Mouse (Mus musculus): ENCODE data around the gene Zcchc14.

Gene Zcchc14

DNA sequence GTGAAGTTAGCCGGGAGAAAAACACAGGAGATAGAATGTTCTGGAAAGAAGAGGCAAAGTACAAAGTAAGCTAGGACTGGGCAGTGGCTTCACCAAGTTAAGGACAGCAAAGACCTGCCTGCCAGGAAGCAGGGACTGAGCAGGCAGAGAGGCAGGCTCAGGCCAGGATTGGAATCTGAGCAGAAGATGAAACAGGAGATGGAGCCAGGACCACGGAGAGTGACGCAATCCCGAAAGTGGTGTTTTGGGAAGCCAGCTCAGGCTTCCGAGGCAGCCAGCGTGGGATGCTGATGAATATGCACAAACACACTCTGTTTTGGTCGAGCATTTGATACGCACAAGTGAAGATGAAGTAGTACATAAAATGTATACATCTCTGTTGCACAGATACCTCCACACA, 69.0 kb downstream of the Zcchc14 start:
- DNase-seq: no peak

DNA sequence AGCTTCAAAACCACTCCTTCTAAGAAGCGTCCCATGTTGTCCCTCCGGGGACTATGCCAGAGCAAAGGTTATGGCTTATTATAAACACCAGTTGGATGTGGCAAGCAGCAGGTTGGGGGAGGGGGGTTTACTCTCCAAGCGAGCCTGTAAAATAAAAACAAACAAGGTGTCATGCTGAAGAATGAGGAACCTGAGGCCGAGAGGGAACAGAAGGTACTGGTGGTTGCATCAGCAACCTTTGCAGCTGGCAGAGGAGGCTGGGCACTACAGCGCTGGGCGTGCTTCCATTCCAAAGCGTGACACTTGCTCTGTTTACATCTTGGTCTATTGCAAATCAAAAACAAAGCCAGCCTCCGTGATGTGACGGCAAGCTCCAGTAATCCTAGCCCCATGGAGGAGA, 72.2 kb downstream of the Zcchc14 start:
- DNase-seq: no peak

DNA sequence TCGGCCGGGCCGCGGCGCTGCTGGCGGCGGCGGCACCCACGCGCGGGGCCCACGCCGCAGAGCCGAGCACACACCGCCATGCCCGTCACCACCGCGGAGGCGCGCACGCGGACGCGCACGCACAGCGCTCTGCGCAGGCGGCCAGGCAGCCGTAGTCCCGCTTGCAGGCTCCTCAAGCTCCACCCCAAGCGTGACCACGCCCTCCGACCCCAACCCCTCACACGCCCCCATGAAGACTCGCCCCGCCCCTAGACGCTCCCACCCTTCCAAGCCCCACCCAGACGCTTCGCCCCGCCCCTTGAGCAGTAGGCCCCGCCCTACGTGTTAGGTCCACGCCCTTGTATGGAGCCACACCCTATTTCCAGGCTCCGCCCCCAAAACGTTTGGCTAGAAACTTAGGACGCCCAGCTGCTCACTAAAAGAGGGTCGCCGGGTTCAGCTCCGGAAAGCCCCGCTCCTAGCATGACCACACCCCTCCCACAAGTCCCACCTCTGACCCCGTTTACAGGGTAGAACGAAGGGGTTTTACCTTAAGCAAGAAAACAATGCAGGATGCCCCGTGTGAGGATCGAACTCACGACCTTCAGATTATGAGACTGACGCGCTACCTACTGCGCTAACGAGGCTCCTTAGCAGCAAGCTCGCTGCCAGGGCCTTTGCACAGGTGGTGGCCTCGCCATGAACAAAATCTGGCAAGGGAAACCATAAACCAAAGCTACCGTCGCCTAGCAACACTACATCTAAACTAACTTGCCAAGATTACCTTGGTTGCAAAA, 73.8 kb downstream of the Zcchc14 start, which contains the start of gene Fbxo31:
Fbxo31 (minus strand) TSS at position 131 of the 776 bp plus-strand sequence.
- peak; percentile 96 for DNase-seq

DNA sequence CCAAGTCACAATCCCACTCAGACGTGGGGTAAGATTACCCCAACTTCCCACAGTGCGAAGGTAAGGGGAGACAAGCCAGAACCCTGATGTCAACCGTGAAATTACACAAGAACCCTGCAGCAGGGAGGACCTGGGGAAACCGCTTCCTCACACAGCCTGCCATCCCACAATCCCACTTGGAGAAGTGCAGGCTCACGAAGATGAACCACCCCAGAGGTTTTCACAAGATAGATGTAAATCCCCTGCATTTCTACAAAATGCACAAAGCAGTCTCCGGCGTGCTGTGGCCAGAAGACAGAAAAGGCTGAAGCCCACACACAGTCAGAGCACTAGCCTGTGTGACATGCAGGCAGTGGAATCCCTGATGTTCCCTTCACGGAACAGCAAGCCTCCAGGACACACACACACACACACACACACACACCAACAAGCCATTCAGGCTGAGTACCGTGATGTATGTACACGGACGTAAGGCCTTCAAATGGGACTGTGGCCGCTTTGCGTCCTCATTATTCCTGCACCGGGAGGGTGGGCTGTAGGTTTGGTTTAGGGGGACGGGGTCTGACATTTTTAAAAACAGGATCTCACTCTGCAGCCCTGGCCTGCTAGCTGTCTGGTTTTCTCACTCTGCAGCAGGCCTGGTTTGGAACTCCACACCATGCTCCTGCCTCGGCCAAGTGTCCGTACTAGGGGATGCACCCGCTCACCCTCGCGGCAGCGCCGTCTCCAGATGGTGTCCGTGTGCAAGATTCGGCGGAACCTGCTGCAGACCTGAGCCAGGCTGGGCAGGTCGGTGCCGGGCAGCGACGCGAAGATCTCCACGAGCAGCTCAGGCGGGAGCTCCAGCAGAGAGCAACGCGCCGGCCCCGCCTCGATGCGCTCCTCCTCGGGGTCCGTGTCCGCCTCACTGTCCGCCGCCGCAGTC, 74.7 kb downstream of the Zcchc14 start:
- no peak for DNase-seq

DNA sequence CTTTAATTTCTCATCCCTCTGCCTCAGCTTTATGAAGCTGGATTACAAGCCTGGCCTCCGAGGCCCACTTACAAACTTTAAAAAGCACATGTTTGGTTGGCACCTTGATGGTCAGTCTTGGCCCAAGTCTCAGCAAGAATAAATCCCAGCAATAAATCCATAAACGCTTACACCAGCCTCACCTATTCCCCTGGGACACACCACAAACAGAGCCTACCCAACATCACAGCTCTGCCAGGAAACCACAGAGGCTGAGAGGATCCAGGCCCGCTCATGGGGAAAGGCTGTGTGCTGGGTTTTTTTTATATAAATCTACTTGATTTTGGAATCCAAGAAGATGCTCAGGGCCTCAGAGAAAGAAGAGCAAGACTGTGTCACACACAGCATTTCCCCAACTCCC, 77.0 kb downstream of the Zcchc14 start:
- no peak for DNase-seq

DNA sequence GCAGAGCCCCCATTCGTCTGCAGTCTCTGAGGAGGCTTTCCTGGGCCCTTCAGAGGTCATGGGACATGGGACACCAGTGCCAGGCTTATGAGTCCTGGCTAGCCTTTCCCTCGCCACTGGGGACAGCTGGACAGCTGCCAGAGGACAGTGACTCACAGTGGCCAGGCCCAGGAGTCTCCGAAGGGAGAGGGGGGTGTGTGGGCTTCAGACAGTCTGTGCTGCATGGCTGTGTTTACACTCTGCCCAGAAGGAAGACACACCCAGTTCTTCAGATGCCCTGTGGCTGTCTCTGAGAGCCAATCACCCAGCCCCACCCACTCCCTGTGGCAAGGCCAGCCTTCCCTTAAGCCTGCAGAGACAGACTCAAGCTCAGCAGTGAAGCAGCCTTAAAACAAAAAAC, 79.4 kb downstream of the Zcchc14 start:
- no peak for DNase-seq

DNA sequence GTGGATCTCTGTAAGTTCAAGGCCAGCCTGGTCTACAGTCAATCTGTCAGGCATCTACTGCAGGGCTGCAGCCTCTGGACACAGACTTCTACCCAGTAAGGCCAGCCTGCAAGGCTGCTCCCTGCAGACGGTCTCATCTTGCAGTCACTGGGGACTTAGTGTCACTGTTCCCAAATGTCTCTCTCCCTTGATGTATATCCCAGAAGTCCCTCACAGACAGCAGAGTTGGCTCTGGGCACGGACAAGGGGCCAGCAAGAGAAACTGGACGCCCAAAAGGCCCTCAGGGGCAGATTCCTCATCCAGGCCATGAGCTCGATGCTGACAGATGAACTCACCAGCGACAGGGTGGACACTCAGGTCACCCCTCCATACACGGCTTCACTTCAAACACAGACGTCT, 80.6 kb downstream of the Zcchc14 start:
- no peak for DNase-seq

DNA sequence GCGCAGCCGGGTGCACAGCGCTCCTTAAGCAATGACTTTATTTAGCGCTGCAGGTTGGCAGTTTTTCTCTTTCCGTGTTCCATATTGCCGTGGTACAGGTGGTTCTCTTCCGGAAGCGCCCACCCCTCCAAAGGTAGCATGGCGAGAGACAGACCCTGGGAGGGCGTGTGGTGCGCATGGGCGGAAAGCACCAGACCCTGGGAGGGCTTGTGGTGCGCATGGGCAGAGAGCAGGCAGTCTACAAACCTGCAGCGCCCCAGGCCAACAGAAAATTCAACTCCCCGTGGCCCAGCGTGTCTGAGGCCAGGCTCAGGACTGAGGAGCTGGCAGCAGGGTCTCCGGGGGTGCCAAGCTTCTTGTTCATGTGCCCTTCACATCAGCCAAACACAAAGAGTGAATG, 81.9 kb downstream of the Zcchc14 start:
- no peak for DNase-seq

DNA sequence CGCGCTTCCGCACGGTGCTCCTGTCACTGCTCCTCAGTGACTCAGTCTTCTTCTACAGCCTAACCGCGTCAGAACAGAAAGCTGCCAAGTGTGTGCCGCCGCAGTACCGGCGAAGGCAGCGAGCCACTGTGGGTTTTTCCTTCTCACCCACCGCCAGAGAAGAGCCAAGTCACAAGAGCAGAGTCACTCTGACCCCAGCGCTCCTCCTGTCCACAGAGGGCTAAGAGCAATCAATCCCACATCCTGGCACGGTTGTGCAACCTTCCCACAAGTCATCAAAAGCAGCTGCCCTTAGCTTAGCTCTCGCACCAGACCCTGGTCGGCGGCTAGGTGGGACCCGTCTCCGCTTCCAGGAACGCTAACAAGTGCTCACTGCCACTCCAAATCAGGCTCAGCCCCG, 82.4 kb downstream of the Zcchc14 start:
- DNase-seq: no peak

DNA sequence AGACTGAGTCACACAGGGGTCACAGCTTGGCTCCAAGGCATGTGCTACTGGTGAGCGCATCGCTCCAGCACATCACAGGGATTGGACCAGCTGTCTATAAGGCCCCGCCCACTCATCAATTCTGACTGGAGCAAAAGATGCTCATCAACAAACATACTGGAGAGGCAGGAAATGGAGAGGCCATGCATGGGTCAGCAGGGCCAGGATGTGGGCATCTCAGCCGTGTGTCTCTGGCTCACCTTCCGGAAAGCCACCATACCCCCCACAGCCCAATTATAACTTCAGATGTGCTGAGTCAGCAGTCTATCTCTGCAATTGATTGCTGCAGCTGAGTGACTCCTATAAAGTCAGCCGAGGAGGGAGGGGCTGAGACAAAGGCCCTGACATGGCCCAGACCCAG, 84.4 kb downstream of the Zcchc14 start:
- DNase-seq: no peak

DNA sequence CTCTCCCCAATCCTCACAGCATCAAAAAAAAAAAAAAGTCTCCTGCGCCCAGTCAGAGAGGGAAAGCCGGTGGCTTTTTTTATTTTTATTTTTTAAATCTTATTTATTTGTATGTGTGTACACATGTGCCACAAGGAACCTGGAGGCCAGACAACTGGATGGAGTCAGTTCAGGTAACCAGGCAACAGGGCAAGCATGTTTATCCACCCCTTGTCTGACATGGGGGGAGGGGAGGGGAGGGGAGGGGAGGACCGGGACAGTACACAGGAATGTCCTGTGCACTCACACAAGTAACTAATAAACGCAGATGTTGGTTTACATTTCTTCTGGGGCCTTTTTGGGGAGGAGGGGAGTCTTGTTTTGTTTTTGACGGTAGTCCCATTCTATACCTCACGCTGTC, 89.0 kb downstream of the Zcchc14 start:
- no peak for DNase-seq

DNA sequence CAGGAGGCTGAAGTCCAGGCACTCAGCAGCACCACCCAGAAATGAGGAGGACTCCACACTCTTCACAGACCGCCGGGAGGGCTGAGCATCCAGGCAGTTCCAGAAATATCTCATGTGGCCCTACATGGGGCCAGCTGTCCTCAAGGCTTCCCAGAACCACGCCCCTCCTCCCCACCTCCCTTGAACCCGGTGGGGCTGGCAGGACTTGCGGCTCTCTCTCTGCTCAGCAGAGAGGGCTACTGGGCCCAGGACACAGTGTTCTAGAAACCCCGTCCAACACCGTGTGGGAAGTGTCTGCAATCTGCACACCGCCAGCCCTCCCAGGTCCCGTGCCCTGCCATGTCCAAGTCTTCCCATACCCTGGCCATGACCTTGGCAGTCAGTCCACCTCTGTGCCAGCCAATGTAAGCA, 89.8 kb downstream of the Zcchc14 start:
- no peak for DNase-seq

DNA sequence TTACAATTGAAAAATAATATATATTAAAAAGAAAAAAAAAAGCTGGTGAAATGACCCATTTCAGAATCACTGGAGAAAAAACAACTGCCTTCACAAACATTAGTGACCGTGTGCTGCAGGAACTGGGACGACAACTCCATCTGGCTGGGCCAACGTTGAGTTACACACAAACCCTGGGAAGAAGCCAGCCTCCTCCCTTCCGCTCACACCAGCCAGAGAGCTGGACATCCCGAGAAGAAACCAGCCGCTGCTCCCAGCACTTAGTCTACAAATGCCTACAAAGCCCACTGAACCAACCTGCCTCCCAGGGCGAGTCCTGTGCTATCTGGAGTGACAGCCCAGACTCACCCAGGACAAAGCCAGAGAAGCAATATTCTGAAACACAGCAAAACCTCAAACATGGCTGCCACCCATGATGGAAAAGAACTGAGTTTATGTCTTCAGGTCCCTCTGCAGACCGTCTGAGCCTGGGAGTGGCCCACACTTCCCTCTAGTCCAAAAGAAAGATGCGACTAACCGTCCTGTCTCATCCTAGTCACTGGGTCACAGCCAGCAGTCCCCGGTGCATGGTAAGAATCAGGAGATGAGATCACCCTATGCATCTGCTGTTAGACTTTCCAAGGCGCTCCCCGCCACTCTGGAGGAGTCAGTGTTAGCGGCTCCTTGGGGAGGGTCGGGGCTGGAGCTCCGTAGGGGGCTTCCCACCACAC, 90.9 kb downstream of the Zcchc14 start:
- no peak for DNase-seq

DNA sequence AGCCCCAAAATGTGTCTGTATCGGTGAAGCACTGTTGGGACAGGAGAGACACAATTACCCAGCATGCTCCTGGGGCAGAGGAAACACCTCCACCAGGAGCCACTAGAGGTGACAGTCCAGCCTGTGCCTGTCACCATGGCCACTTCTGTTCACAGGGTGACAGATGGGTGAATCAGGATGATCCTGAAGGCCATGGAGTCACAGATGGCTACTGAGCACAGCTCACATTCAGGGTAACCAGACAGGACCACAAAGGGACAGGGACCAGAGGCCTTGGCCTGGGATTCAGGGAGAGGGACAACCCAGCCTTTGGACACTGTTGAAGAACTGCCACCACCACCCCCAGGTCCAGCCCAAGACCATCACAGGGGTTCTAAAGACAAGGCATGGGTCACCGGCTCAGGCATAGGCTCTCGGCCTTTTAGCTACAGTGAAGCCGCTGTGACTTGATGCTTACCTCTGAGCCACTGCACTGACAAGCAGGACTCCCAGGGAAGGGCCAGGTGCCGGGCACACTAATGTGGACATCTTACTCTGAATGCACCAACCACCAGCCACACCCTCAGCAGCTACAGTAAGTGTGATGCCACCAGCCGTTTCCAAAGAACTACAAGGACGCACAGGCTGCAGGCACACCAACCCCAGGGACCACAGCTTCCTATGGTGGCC, 92.1 kb downstream of the Zcchc14 start:
- no peak for DNase-seq

DNA sequence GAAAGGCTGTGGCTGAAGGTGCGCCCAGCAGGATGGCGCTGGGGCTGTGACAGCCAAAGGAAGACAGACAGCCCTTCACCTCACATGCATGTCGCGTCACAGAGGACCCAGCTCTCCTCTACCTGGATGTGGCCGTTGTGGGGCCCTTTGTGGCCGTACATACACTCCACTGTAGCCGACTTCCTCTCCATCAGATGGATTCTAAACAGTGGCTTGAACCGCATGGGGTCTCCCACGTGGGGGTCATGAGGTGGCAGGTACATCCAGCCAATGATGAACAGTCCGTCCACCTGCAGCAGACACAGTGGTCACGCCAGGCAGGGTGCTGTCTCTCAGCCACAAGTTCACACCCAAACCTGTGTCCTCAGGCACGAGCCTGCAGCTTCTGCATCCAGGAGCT, 92.9 kb downstream of the Zcchc14 start:
- no peak for DNase-seq

DNA sequence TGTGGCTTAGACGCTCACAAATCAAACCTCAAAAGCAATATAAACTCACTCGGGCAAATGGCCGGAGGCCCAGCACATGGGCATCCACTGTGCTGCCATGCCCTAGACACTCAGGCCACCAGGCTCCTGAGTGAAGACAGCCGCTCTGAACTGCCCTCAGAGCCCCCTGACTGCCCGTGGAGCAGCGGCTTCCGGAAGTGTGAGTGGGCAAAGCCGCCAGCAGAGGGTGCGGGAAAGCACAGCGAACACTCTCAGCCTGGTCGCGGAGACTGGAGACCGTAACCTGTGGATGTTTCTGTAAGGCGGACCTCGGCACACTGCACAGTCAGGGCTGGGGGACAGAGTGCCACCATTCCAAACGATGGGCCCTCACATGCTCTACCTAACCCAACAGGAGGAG, 94.2 kb downstream of the Zcchc14 start:
- DNase-seq: no peak

DNA sequence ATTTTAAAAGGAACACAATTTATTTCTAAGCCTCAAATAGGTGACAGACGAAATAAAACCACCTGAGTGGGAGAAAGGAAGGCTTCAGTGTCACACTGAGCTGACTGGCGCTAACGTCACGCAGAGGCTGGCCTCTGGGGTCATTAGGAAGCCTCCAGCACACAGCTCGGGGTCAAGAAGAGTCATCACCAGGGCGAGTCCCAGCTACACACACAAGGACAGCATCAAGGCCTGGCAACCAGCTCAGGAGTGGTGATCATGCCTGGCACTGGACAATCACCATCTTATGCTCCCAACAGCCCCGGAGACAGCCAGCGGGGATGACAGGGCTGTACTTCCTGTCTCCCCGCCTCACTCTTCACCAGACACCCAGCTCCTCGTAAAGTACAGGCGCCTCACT, 95.0 kb downstream of the Zcchc14 start:
- no peak for DNase-seq

DNA sequence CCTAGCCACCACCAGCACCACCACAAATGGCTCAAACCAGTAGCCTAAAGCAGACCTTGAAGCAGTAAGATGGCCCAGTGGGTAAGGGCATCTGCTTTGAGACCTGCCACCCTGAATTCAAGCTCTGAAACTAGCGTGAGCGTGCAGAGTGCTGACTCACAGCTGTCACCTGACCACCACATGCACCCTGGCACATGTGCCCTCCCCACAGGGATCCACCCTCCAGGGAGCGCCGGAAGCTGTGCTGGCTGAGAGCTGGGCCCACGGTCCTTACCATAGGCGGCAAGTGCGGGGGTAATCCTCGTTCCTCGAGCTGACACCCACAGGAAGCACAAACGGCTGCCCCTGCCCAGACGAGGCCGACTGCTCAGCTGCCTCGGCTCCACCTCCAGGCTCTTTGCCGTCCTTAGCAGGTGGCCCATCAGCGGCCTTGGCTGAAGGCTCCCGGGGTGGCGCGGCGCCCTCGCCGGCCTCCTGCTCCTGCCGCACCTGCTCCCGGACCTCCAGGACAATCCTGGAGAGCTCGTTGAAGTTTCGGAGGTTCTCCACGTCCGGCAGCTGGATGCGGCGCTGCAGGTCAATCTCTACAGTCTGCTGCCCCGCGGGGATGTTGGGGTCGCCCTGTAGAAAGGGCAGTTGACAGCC, 98.7 kb downstream of the Zcchc14 start:
- no peak for DNase-seq

DNA sequence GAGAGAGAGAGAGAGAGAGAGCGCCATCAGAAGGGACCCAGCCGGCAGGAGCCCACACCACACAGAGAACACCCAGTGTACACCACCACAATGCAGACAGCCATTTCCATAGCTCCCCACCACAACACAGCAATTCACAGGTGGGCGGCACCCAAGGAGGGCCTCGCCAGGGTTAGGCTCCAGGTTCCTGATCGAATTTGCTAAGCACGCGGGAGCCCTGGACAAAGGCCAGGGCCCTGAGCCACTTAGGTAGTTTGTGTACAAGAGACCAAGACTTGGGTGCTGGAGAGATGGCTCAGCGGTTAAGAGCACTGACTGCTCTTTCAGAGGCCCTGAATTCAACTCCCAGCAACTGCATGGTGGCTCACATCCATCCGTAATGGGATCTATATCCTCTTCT, 100.2 kb downstream of the Zcchc14 start:
- DNase-seq: no peak

DNA sequence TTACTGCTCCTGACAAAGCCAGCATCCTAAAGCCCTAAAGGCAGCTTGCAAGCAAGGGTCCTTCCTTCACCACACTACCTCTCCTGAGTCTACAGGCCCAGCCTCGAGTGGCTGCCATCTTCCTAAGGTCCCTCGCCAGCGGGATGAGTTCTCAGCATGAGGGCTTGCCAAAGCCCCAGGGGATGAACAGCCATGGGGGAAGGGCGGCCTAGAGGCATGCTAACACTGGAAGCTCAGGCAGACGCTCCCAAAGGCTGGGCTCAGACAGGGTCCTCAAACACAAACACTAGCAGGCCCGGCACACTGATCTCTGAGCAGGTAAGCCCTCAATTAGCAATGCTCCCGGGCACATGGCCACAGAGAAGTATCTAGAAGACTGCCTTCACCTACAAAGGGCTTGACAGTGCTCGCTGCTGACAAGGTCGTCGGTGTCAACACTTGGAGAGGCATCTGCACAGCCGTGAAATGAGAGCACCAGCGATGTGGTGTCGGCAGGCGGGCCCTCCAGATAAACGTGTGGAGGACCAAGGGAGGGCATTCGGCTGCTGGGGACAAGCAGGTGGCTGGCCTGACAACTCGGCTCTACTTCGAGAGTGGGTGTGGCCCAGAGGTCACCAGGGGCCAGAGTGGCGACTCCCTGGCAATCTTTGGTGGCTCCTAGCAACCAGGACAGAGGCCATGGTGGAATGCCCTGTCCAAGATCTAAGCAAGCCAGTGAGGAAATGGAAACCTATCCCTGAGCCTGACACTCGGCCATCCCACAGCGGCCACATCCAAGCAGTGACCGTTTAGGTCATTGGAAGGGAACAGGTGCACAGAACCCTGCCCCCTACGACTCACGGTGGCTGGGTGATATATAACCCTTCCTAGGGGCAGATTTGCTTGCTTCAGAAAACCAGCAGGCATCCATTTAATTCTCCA, 101.4 kb downstream of the Zcchc14 start:
- DNase-seq: no peak

DNA sequence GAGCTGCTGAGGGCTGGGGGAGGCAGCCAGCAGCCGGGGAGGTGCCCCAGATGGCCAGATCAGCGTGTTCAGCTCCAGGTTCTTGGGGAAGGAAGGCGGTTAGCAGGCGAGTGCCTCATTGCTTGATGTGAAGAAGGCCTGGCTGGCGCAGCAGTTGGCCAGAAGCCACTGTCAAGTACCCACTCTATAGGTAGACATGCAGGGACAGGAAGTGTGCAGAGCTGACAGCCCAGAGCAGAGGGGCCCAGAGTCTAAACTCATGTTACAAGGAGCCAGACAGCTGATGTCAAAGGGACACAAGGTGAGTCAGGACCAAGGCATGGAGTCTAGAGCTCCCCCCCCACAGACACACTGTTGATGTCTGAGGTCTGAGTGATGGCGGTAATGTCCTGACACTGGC, 102.6 kb downstream of the Zcchc14 start:
- no peak for DNase-seq
